ENCODE assay signal across 15 mouse cellular contexts in the genomic region with DNA sequence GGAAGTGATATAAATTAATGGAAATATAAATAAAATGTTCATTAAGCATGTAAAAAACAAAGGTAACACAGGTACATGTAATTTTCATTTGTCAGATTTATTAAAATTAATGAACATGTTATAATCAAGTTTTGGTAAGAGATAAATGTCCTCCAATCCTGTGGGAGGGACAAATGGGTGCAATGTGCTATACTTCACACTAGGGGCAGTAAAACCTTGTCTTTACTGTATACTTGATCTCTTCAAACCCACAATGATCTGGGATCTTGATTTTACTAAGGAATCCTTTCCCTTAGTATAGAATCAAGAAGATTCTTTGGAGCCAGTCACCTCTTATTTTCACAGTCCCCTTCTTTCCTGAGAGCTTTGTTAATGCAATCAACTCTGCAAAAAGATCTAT.
A peak's percentile ranks its signal among the peaks of the same experiment; 100 is the strongest.
DNase-seq lines count a peak whose midpoint lies in the region; ATAC-seq and TF ChIP-seq lines count a peak whose summit lies in the region.
"Had no signal": no experiment of that assay in that cellular context is flagged by ENCODE, and none has a peak within 500 bp of the region (broad histone marks: within the 10 kb centered on the region; RNA-seq: fewer than 3 reads in every experiment).

No protein-coding gene starts in this region.

- H3K36me3 ChIP-seq in hindbrain, embryonic 14.5 days (replicated peaks; ENCODE audit: control insufficient read depth, insufficient read depth) = no peaks in the 10 kb centered on the region
- H3K36me3 ChIP-seq in hindbrain, embryonic 10.5 days = no peaks in the 10 kb centered on the region
- H3K36me3 ChIP-seq in midbrain, embryonic 14.5 days (ENCODE audit: control insufficient read depth, insufficient read depth, low read length) = no peaks in the 10 kb centered on the region
- H3K36me3 ChIP-seq in midbrain, embryonic 13.5 days = no peaks in the 10 kb centered on the region
- no peaks in the 10 kb centered on the region for H3K36me3 ChIP-seq in stomach, postnatal 0 days (ENCODE audit: control insufficient read depth, insufficient read depth, low read length)
- H3K36me3 ChIP-seq: forebrain, embryonic 12.5 days; heart, embryonic 13.5 days; midbrain, embryonic 15.5 days had no signal

- peak; percentile 34 for DNase-seq in hindbrain, embryonic 14.5 days (ENCODE audit: low spot score)
- DNase-seq in hindbrain, embryonic 10.5 days (ENCODE audit: low spot score) = no peak
- peak; percentile 49 for DNase-seq in midbrain, embryonic 14.5 days
- DNase-seq in R1 (ENCODE audit: low read depth, low spot score) = peak; percentile 30
- DNase-seq in stomach, postnatal 0 days (ENCODE audit: low spot score) = no peak
- DNase-seq in left cerebral cortex, adult 18-20 months (ENCODE audit: low spot score in 2 of 2) = no peak
- DNase-seq in urinary bladder, postnatal 14 days (ENCODE audit: low spot score) = no peak
- DNase-seq: adrenal gland, adult 2 months; gastrocnemius, postnatal 10 days; kidney, postnatal 4 days; lung, adult 2 months had no signal

- H3K9me3 ChIP-seq in hindbrain, embryonic 14.5 days (ENCODE audit: control insufficient read depth, low read length) = no peaks in the 10 kb centered on the region
- no peaks in the 10 kb centered on the region for H3K9me3 ChIP-seq in hindbrain, embryonic 10.5 days
- no peaks in the 10 kb centered on the region for H3K9me3 ChIP-seq in midbrain, embryonic 14.5 days (ENCODE audit: control insufficient read depth, low read length)
- no peaks in the 10 kb centered on the region for H3K9me3 ChIP-seq in midbrain, embryonic 13.5 days
- H3K9me3 ChIP-seq in stomach, postnatal 0 days (ENCODE audit: control insufficient read depth, low read length) = no peaks in the 10 kb centered on the region
- H3K9me3 ChIP-seq: forebrain, embryonic 12.5 days; heart, embryonic 13.5 days; midbrain, embryonic 15.5 days had no signal

- no peak overlapping the region for H3K27ac ChIP-seq in hindbrain, embryonic 14.5 days
- no peak overlapping the region for H3K27ac ChIP-seq in hindbrain, embryonic 10.5 days
- no peak overlapping the region for H3K27ac ChIP-seq in midbrain, embryonic 14.5 days (replicated peaks; ENCODE audit: low read depth, low read length)
- no peak overlapping the region for H3K27ac ChIP-seq in midbrain, embryonic 13.5 days
- H3K27ac ChIP-seq in stomach, postnatal 0 days (replicated peaks) = no peak overlapping the region
- H3K27ac ChIP-seq: forebrain, embryonic 12.5 days; heart, embryonic 13.5 days; midbrain, embryonic 15.5 days had no signal

- H3K9ac ChIP-seq in hindbrain, embryonic 14.5 days = no peak overlapping the region
- no peak overlapping the region for H3K9ac ChIP-seq in midbrain, embryonic 14.5 days (replicated peaks; ENCODE audit: low read length)
- no peak overlapping the region for H3K9ac ChIP-seq in midbrain, embryonic 13.5 days (replicated peaks)
- no peak overlapping the region for H3K9ac ChIP-seq in stomach, postnatal 0 days (ENCODE audit: low read length)
- H3K9ac ChIP-seq: forebrain, embryonic 12.5 days; heart, embryonic 13.5 days; midbrain, embryonic 15.5 days had no signal

- TF ChIP-seq CTCF in stomach, postnatal 0 days (IDR thresholded peaks at IDR 0.05; ENCODE audit: low read depth) = peak; percentile 64

- no peak for TF ChIP-seq EP300 in stomach, postnatal 0 days (optimal IDR thresholded peaks at IDR 0.05)

- no peak for ATAC-seq in hindbrain, embryonic 14.5 days (ENCODE audit: low FRiP score)
- ATAC-seq in midbrain, embryonic 14.5 days (ENCODE audit: low FRiP score, low TSS enrichment) = no peak
- no peak for ATAC-seq in midbrain, embryonic 13.5 days
- ATAC-seq in stomach, postnatal 0 days (ENCODE audit: low FRiP score, low TSS enrichment) = no peak
- ATAC-seq: midbrain, embryonic 15.5 days had no signal

- no peaks in the 10 kb centered on the region for H3K27me3 ChIP-seq in hindbrain, embryonic 14.5 days (ENCODE audit: control insufficient read depth, insufficient read depth, low read length)
- H3K27me3 ChIP-seq in hindbrain, embryonic 10.5 days (ENCODE audit: insufficient read depth, poor library complexity, severe bottlenecking) = no peaks in the 10 kb centered on the region
- no peaks in the 10 kb centered on the region for H3K27me3 ChIP-seq in midbrain, embryonic 14.5 days (ENCODE audit: control insufficient read depth, insufficient read depth, low read length)
- no peaks in the 10 kb centered on the region for H3K27me3 ChIP-seq in midbrain, embryonic 13.5 days
- H3K27me3 ChIP-seq in stomach, postnatal 0 days (ENCODE audit: control insufficient read depth, insufficient read depth, low read length) = no peaks in the 10 kb centered on the region
- H3K27me3 ChIP-seq: forebrain, embryonic 12.5 days; heart, embryonic 13.5 days; midbrain, embryonic 15.5 days had no signal

- H3K4me3 ChIP-seq in hindbrain, embryonic 14.5 days (replicated peaks; ENCODE audit: low read length) = no peak overlapping the region
- H3K4me3 ChIP-seq in hindbrain, embryonic 10.5 days = no peak overlapping the region
- no peak overlapping the region for H3K4me3 ChIP-seq in midbrain, embryonic 14.5 days (replicated peaks; ENCODE audit: low read depth, low read length)
- H3K4me3 ChIP-seq in midbrain, embryonic 13.5 days (replicated peaks) = no peak overlapping the region
- no peak overlapping the region for H3K4me3 ChIP-seq in stomach, postnatal 0 days (ENCODE audit: low read depth, low read length)
- H3K4me3 ChIP-seq: forebrain, embryonic 12.5 days; heart, embryonic 13.5 days; midbrain, embryonic 15.5 days had no signal

- H3K4me2 ChIP-seq in hindbrain, embryonic 14.5 days (replicated peaks) = no peak overlapping the region
- no peak overlapping the region for H3K4me2 ChIP-seq in midbrain, embryonic 14.5 days (ENCODE audit: low read length)
- no peak overlapping the region for H3K4me2 ChIP-seq in midbrain, embryonic 13.5 days (replicated peaks)
- no peak overlapping the region for H3K4me2 ChIP-seq in stomach, postnatal 0 days (replicated peaks; ENCODE audit: low read depth)
- H3K4me2 ChIP-seq: forebrain, embryonic 12.5 days; heart, embryonic 13.5 days; midbrain, embryonic 15.5 days had no signal

- no peaks in the 10 kb centered on the region for H3K4me1 ChIP-seq in hindbrain, embryonic 14.5 days (replicated peaks; ENCODE audit: control insufficient read depth, insufficient read depth, low read length)
- H3K4me1 ChIP-seq in hindbrain, embryonic 10.5 days (replicated peaks) = no peaks in the 10 kb centered on the region
- no peaks in the 10 kb centered on the region for H3K4me1 ChIP-seq in midbrain, embryonic 14.5 days (ENCODE audit: control insufficient read depth, insufficient read depth, low read length)
- H3K4me1 ChIP-seq in midbrain, embryonic 13.5 days (replicated peaks) = no peaks in the 10 kb centered on the region
- H3K4me1 ChIP-seq in stomach, postnatal 0 days (replicated peaks; ENCODE audit: control insufficient read depth, insufficient read depth) = no peaks in the 10 kb centered on the region
- H3K4me1 ChIP-seq: forebrain, embryonic 12.5 days; heart, embryonic 13.5 days; midbrain, embryonic 15.5 days had no signal

Comparison
In these comparisons a context has a peak if more than half of its experiments do, and no peak if none do; other contexts are left out.
1. DNase-seq: peak in hindbrain, embryonic 14.5 days (single experiment), midbrain, embryonic 14.5 days (single experiment) and R1 (single experiment); none in hindbrain, embryonic 10.5 days (single experiment), stomach, postnatal 0 days (single experiment), left cerebral cortex, adult 18-20 months (0 of 2) and urinary bladder, postnatal 14 days (single experiment).